Mouse (Mus musculus) midbrain, embryonic 12.5 days (tissue): ENCODE data around the gene BC048507. TPM values are rescaled to one million over a fixed set of nuclear protein-coding genes. Genes with fewer than 3 reads are reported as not detected.
"Not testable (repeated sequence)": the region's sequence is repeated elsewhere in the genome, so short reads cannot be mapped to it uniquely, and the experiment has no call there.

Experiments used
- ATAC-seq: fragments of 200-750 bp; cut with Nextera tagmentation; 2 replicates; pipeline ENCODE4 v1.8.0; 2017; ENCODE audit warnings: low read depth, moderate TSS enrichment, moderate library complexity; ENCODE audit not compliant: low FRiP score
- H3K27ac ChIP-seq: fragments of 300-500 bp; sonication (generic); replicated peaks from 2 replicates; pipeline ENCODE4 v1.5.1; 2016; ENCODE audit warnings: mild to moderate bottlenecking
- H3K27me3 ChIP-seq: fragments of 300-500 bp; sonication (generic); 2 replicates; pipeline ENCODE4 v1.6.1; 2016; ENCODE audit warnings: mild to moderate bottlenecking
- H3K36me3 ChIP-seq: fragments of 300-500 bp; sonication (generic); 2 replicates; pipeline ENCODE4 v1.6.1; 2016
- H3K4me1 ChIP-seq: fragments of 300-500 bp; sonication (generic); 2 replicates; pipeline ENCODE4 v1.6.1; 2016
- H3K4me2 ChIP-seq: fragments of 300-500 bp; sonication (generic); replicated peaks from 2 replicates; pipeline ENCODE4 v1.6.1; 2016; ENCODE audit warnings: mild to moderate bottlenecking, moderate library complexity
- H3K4me3 ChIP-seq: fragments of 300-500 bp; sonication (generic); 2 replicates; pipeline ENCODE4 v1.5.1; 2016; ENCODE audit warnings: mild to moderate bottlenecking
- H3K9ac ChIP-seq: fragments of 300-500 bp; sonication (generic); replicated peaks from 2 replicates; pipeline ENCODE4 v1.6.1; 2016; ENCODE audit warnings: mild to moderate bottlenecking, moderate library complexity
- H3K9me3 ChIP-seq: fragments of 300-500 bp; sonication (generic); 2 replicates; pipeline ENCODE4 v1.6.1; 2016; ENCODE audit warnings: mild to moderate bottlenecking
- WGBS: fragments of 180-500 bp; shearing (Covaris S2); methylation state at CpG from one replicate; pipeline ENCODE4 v1.1.7; 2016; 5-methylcytosine and 5-hydroxymethylcytosine counted together
- polyA plus RNA-seq: library from polyadenylated mRNA; unstranded; fragments of >200 nt; fragmentation: Nextera tagmentation; extraction: Ambion mirVana; gene quantifications from 2 replicates; pipeline ENCODE4 v1.2.1, GENCODE M21; 2016

The BC048507 gene
- polyA plus RNA-seq, 1 experiment from 2014 or later = not detected

- Histone ChIP-seq H3K9ac (no peak overlapping the region), H3K4me3 (no peak overlapping the region), H3K27me3 (no peaks in the 10 kb centered on the region), H3K27ac (no peak overlapping the region), H3K9me3 (no peaks in the 10 kb centered on the region), H3K4me2 (no peak overlapping the region), H3K4me1 (no peaks in the 10 kb centered on the region), H3K36me3 (no peaks in the 10 kb centered on the region)
- 87% methylated on average over 9 of the region's 9 CpGs for WGBS
- no peak for ATAC-seq
Observed at GRCm38 (mm10) chr13:67862508-67862907, 618 bp upstream of the BC048507 start.

GRCm38 (mm10) chr13:67864764-67865350, 1.7 kb downstream of the BC048507 start:
- no peaks in the 10 kb centered on the region for H3K4me1 ChIP-seq
- no peak overlapping the region for H3K27ac ChIP-seq
- H3K4me2 ChIP-seq = no peak overlapping the region
- no peaks in the 10 kb centered on the region for H3K27me3 ChIP-seq
- 36% methylated on average over 5 of the region's 5 CpGs for WGBS
- H3K9ac ChIP-seq = no peak overlapping the region
- H3K4me3 ChIP-seq = no peak overlapping the region
- no peaks in the 10 kb centered on the region for H3K36me3 ChIP-seq
- ATAC-seq = no peak
- H3K9me3 ChIP-seq = 0 out of 2 replicates have a peak, but pooled peaks cover 2% of the 10 kb centered on the region

- Histone ChIP-seq H3K4me2 (no peak overlapping the region), H3K4me3 (no peak overlapping the region), H3K36me3 (no peaks in the 10 kb centered on the region), H3K27ac (no peak overlapping the region), H3K9me3 (0 out of 2 replicates have a peak, but pooled peaks cover 7% of the 10 kb centered on the region), H3K27me3 (no peaks in the 10 kb centered on the region), H3K4me1 (no peaks in the 10 kb centered on the region), H3K9ac (no peak overlapping the region)
- ATAC-seq = no peak
- WGBS = 35% methylated on average over 3 of the region's 3 CpGs
Observed at GRCm38 (mm10) chr13:67867899-67868298, 4.8 kb downstream of the BC048507 start.

GRCm38 (mm10) chr13:67876049-67876698, 13.0 kb downstream of the BC048507 start:
- not testable (repeated sequence) for H3K4me2 ChIP-seq, ATAC-seq

GRCm38 (mm10) chr13:67876699-67877254, 13.7 kb downstream of the BC048507 start:
- ATAC-seq = no peak
- no peaks in the 10 kb centered on the region for H3K36me3 ChIP-seq
- no peak overlapping the region for H3K27ac ChIP-seq
- H3K4me2 ChIP-seq = no peak overlapping the region
- 0 out of 2 replicates have a peak, but pooled peaks cover 2% of the 10 kb centered on the region for H3K9me3 ChIP-seq
- H3K27me3 ChIP-seq = no peaks in the 10 kb centered on the region
- no peaks in the 10 kb centered on the region for H3K4me1 ChIP-seq
- H3K4me3 ChIP-seq = no peak overlapping the region
- H3K9ac ChIP-seq = no peak overlapping the region
- WGBS = 73% methylated on average over 6 of the region's 7 CpGs

More at GRCm38 (mm10) chr13:67876049-67876698, 13.0 kb downstream of the BC048507 start:
- not testable (repeated sequence) for H3K4me1 ChIP-seq, H3K9me3 ChIP-seq, H3K27ac ChIP-seq, H3K4me3 ChIP-seq, H3K9ac ChIP-seq, H3K27me3 ChIP-seq, H3K36me3 ChIP-seq
- WGBS = 42% methylated on average over 8 of the region's 12 CpGs

GRCm38 (mm10) chr13:67883966-67884365, 20.8 kb downstream of the BC048507 start:
- Histone ChIP-seq H3K4me2 (no peak overlapping the region), H3K27me3 (no peaks in the 10 kb centered on the region)
- no peak for ATAC-seq

GRCm38 (mm10) chr13:67909759-67910158, 46.6 kb downstream of the BC048507 start:
- H3K36me3 ChIP-seq = no peaks in the 10 kb centered on the region
- no peaks in the 10 kb centered on the region for H3K27me3 ChIP-seq
- no peaks in the 10 kb centered on the region for H3K4me1 ChIP-seq
- H3K4me2 ChIP-seq = no peak overlapping the region
- peaks cover 51% of the 10 kb centered on the region for H3K9me3 ChIP-seq
- 27% methylated on average over 5 of the region's 5 CpGs for WGBS
- ATAC-seq = no peak
- no peak overlapping the region for H3K27ac ChIP-seq
- no peak overlapping the region for H3K9ac ChIP-seq
- no peak overlapping the region for H3K4me3 ChIP-seq

More at GRCm38 (mm10) chr13:67883966-67884365, 20.8 kb downstream of the BC048507 start:
- H3K4me1 ChIP-seq = no peaks in the 10 kb centered on the region
- H3K9ac ChIP-seq = no peak overlapping the region
- H3K27ac ChIP-seq = no peak overlapping the region
- peaks cover 10% of the 10 kb centered on the region; the same call in 1 of the 2 replicates for H3K9me3 ChIP-seq
- no peak overlapping the region for H3K4me3 ChIP-seq
- no peaks in the 10 kb centered on the region for H3K36me3 ChIP-seq
- 90% methylated on average over 8 of the region's 8 CpGs for WGBS

Other genes starting within 250 kb of the BC048507 start
- gene Gm49345, start 225.6 kb upstream of the BC048507 start, polyA plus RNA-seq = 0.29 TPM in 1 of 2 replicates, not detected in the other
- gene Zfp729a, start 225.5 kb upstream of the BC048507 start, polyA plus RNA-seq = 3.0 and 4.7 TPM in 2 replicates
- gene Zfp738, start 176.3 kb upstream of the BC048507 start, polyA plus RNA-seq = 16.7 and 17.4 TPM in 2 replicates
- 8.0 and 11.2 TPM in 2 replicates for gene Zfp65, start 134.2 kb upstream of the BC048507 start, polyA plus RNA-seq
- gene Zfp85, start 108.1 kb upstream of the BC048507 start, polyA plus RNA-seq = 7.0 and 7.3 TPM in 2 replicates
- 2.7 and 3.8 TPM in 2 replicates for gene Zfp493, start 83.6 kb upstream of the BC048507 start, polyA plus RNA-seq
- gene Zfp273, start 49.6 kb upstream of the BC048507 start, polyA plus RNA-seq = 9.2 and 9.5 TPM in 2 replicates
- 2.9 and 4.3 TPM in 2 replicates for gene Gm10037, start 32.2 kb upstream of the BC048507 start, polyA plus RNA-seq